Mouse (Mus musculus) heart, adult 2 months (tissue): ENCODE results near the gene March5.

ENCODE experiments used
- CTCF ChIP-seq: fragments of 200-600 bp; IDR thresholded peaks from 2 replicates; pipeline ENCODE4 v1.8.1; 2022; ENCODE audit warnings: antibody characterized with exemption, mild to moderate bottlenecking, moderate library complexity
- EP300 ChIP-seq: fragments of 200-500 bp; IDR thresholded peaks from 2 replicates; pipeline ENCODE4 v1.6.1; 2011; ENCODE audit warnings: low read depth, low read length, control low read depth; ENCODE audit not compliant: insufficient read depth

- TF ChIP-seq CTCF: peak; percentile 25
- no peak for TF ChIP-seq EP300
Measured at GRCm38 (mm10) chr19:37241201-37241600, 33.9 kb downstream of the March5 start.
